In the genomic region with DNA sequence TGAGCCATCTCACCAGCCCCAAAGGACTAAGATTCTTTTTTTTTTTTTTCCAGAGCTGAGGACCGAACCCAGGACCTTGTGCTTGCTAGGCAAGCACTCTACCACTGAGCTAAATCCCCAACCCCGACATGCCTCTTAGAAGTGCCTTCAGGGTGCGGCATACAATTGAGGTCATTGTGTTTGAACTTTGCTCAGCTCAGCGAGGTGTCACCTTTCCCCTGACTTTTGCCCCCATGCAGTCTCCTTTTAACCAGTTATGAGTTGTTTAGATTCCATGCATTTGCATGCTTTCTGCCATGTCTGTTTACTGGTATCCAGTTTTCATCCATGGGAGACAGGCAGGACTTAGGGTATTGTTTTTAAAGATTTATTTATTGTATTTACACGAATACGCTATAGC, we compare ENCODE assay signal across 32 mouse cellular contexts. TPM values are rescaled to one million over a fixed set of nuclear protein-coding genes. Genes with fewer than 3 reads are reported as not detected.
A peak's percentile ranks its signal among the peaks of the same experiment; 100 is the strongest.
DNase-seq lines count a peak whose midpoint lies in the region; ATAC-seq and TF ChIP-seq lines count a peak whose summit lies in the region.
"Had no signal": no experiment of that assay in that cellular context is flagged by ENCODE, and none has a peak within 500 bp of the region (broad histone marks: within the 10 kb centered on the region; RNA-seq: fewer than 3 reads in every experiment).

No protein-coding gene starts in this region.

- H3K4me1 ChIP-seq in kidney, adult 2 months (ENCODE audit: control insufficient read depth, insufficient read depth, low read length), result peaks cover 3% of the 10 kb centered on the region; the same call in 1 of the 2 replicates
- peaks cover 3% of the 10 kb centered on the region; the same call in 1 of the 2 replicates for H3K4me1 ChIP-seq in kidney, embryonic 16.5 days (ENCODE audit: insufficient read depth, low read length)
- H3K4me1 ChIP-seq in liver, postnatal 0 days (ENCODE audit: insufficient read depth), result peaks cover 6% of the 10 kb centered on the region
- H3K4me1 ChIP-seq in liver, embryonic 11.5 days (replicated peaks; ENCODE audit: control insufficient read depth, insufficient read depth, low read length), result peaks cover 3% of the 10 kb centered on the region

- H3K36me3 ChIP-seq in kidney, adult 2 months (ENCODE audit: control insufficient read depth, insufficient read depth, low read length), result no peaks in the 10 kb centered on the region
- no peaks in the 10 kb centered on the region for H3K36me3 ChIP-seq in kidney, embryonic 16.5 days (ENCODE audit: insufficient read depth, low read length)
- no peaks in the 10 kb centered on the region for H3K36me3 ChIP-seq in liver, postnatal 0 days (replicated peaks; ENCODE audit: insufficient read depth, low read length)
- H3K36me3 ChIP-seq in liver, embryonic 11.5 days (ENCODE audit: control insufficient read depth, insufficient read depth, low read length), result no peaks in the 10 kb centered on the region
- H3K36me3 ChIP-seq: embryonic facial prominence, embryonic 10.5 days; embryonic facial prominence, embryonic 13.5 days; forebrain, embryonic 12.5 days; forebrain, embryonic 15.5 days; heart, embryonic 12.5 days; heart, embryonic 15.5 days; hindbrain, embryonic 10.5 days; hindbrain, embryonic 13.5 days had no signal

- 44% methylated on average over 6 of the region's 6 CpGs for WGBS in kidney, adult 2 months
- WGBS in kidney, embryonic 16.5 days, result 49% methylated on average over 6 of the region's 6 CpGs
- WGBS in liver, postnatal 0 days (ENCODE audit: insufficient replicate concordance), result 59% methylated on average over 6 of the region's 6 CpGs
- WGBS in liver, embryonic 11.5 days, result 65% methylated on average over 6 of the region's 6 CpGs

- no peak for TF ChIP-seq POLR2A in kidney, adult 2 months (IDR thresholded peaks at IDR 0.05; ENCODE audit: low read depth, low read length)

- no peaks in the 10 kb centered on the region for H3K27me3 ChIP-seq in kidney, adult 2 months (replicated peaks; ENCODE audit: control insufficient read depth, insufficient read depth, low read length)
- H3K27me3 ChIP-seq in kidney, embryonic 16.5 days (ENCODE audit: insufficient read depth, low read length), result no peaks in the 10 kb centered on the region; the same call in 1 of the 2 replicates
- no peaks in the 10 kb centered on the region for H3K27me3 ChIP-seq in liver, postnatal 0 days (ENCODE audit: insufficient read depth, low read length)
- no peaks in the 10 kb centered on the region for H3K27me3 ChIP-seq in liver, embryonic 11.5 days (replicated peaks; ENCODE audit: control insufficient read depth, insufficient read depth, low read length)
- H3K27me3 ChIP-seq: embryonic facial prominence, embryonic 13.5 days; forebrain, embryonic 15.5 days; heart, embryonic 15.5 days; Patski had no signal

- no peak overlapping the region for H3K27ac ChIP-seq in kidney, adult 2 months (ENCODE audit: insufficient read depth, low read depth, low read length)
- no peak overlapping the region for H3K27ac ChIP-seq in kidney, embryonic 16.5 days (ENCODE audit: low read length)
- no peak overlapping the region for H3K27ac ChIP-seq in liver, postnatal 0 days (ENCODE audit: low read depth)
- no peak overlapping the region for H3K27ac ChIP-seq in liver, embryonic 11.5 days (ENCODE audit: low read depth, low read length)
- H3K27ac ChIP-seq: embryonic facial prominence, embryonic 10.5 days; embryonic facial prominence, embryonic 13.5 days; forebrain, embryonic 12.5 days; forebrain, embryonic 15.5 days; heart, embryonic 15.5 days; hindbrain, embryonic 10.5 days; hindbrain, embryonic 13.5 days had no signal

- TF ChIP-seq EP300 in liver, postnatal 0 days (IDR thresholded peaks at IDR 0.05; ENCODE audit: low read depth), result no peak

- H3K9me3 ChIP-seq in kidney, embryonic 16.5 days (ENCODE audit: low read length), result no peaks in the 10 kb centered on the region
- H3K9me3 ChIP-seq in liver, postnatal 0 days (ENCODE audit: low read length), result no peaks in the 10 kb centered on the region
- no peaks in the 10 kb centered on the region for H3K9me3 ChIP-seq in liver, embryonic 11.5 days (ENCODE audit: control insufficient read depth, low read length)
- H3K9me3 ChIP-seq: embryonic facial prominence, embryonic 10.5 days; embryonic facial prominence, embryonic 13.5 days; forebrain, embryonic 12.5 days; forebrain, embryonic 15.5 days; heart, embryonic 12.5 days; heart, embryonic 15.5 days; hindbrain, embryonic 10.5 days; hindbrain, embryonic 13.5 days had no signal

- H3K4me2 ChIP-seq in kidney, embryonic 16.5 days (replicated peaks; ENCODE audit: low read depth, low read length), result no peak overlapping the region
- no peak overlapping the region for H3K4me2 ChIP-seq in liver, postnatal 0 days (ENCODE audit: low read depth, low read length)
- H3K4me2 ChIP-seq in liver, embryonic 11.5 days, result no peak overlapping the region
- H3K4me2 ChIP-seq: embryonic facial prominence, embryonic 13.5 days; forebrain, embryonic 12.5 days; forebrain, embryonic 15.5 days; heart, embryonic 12.5 days; heart, embryonic 15.5 days; hindbrain, embryonic 13.5 days had no signal

- ATAC-seq in kidney, embryonic 16.5 days (ENCODE audit: low FRiP score, low TSS enrichment), result no peak
- ATAC-seq in liver, postnatal 0 days, result 0 out of 2 replicates have a peak, but pooled peaks have one; percentile 9
- ATAC-seq in liver, embryonic 11.5 days (replicated peaks; ENCODE audit: low FRiP score), result no peak
- ATAC-seq: activated CD4-positive, CD25-positive, alpha-beta regulatory T cell, adult 4 months; CD4-positive, CD25-positive, alpha-beta regulatory T cell, adult 4 months; forebrain, embryonic 15.5 days; hindbrain, embryonic 16.5 days; Patski had no signal

- peak; percentile 40 for DNase-seq in kidney, adult 2 months
- DNase-seq in liver, postnatal 0 days, result no peak
- DNase-seq in liver, embryonic 11.5 days (ENCODE audit: low spot score), result no peak
- DNase-seq in R1 (ENCODE audit: low read depth, low spot score) (peak; percentile 46), MN1 (ENCODE audit: low spot score) (no peak)
- peak; percentile 39 for DNase-seq in naive thymus-derived CD4-positive, alpha-beta T cell, adult 2 months (ENCODE audit: low read depth)
- DNase-seq in testis, postnatal 10 days (ENCODE audit: low spot score), result no peak
- DNase-seq: adrenal gland, adult 8-10 months; adrenal gland, postnatal 25 days; cerebellum, adult 18-20 months; cerebellum, adult 9-10 months; cerebellum, postnatal 14 days; embryo, embryonic 11 days; gastrocnemius, postnatal 25 days; heart, adult 18-20 months; heart, postnatal 10 days; heart, postnatal 36 days had no signal

- no peak overlapping the region for H3K4me3 ChIP-seq in kidney, adult 2 months (ENCODE audit: insufficient read depth, low read depth, low read length)
- no peak overlapping the region for H3K4me3 ChIP-seq in kidney, embryonic 16.5 days (ENCODE audit: low read length)
- no peak overlapping the region for H3K4me3 ChIP-seq in liver, postnatal 0 days (ENCODE audit: low read depth, low read length)
- H3K4me3 ChIP-seq in liver, embryonic 11.5 days (ENCODE audit: low read depth, low read length), result no peak overlapping the region
- H3K4me3 ChIP-seq: embryonic facial prominence, embryonic 10.5 days; embryonic facial prominence, embryonic 13.5 days; erythroblast, embryonic 14.5 days; forebrain, embryonic 12.5 days; forebrain, embryonic 15.5 days; heart, embryonic 12.5 days; heart, embryonic 15.5 days; hindbrain, embryonic 10.5 days; hindbrain, embryonic 13.5 days had no signal

- no peak overlapping the region for H3K9ac ChIP-seq in kidney, embryonic 16.5 days (replicated peaks; ENCODE audit: low read length)
- H3K9ac ChIP-seq in liver, postnatal 0 days (replicated peaks), result no peak overlapping the region
- no peak overlapping the region for H3K9ac ChIP-seq in liver, embryonic 11.5 days (ENCODE audit: low read depth, low read length)
- H3K9ac ChIP-seq: embryonic facial prominence, embryonic 13.5 days; forebrain, embryonic 12.5 days; forebrain, embryonic 15.5 days; heart, embryonic 12.5 days; heart, embryonic 15.5 days; hindbrain, embryonic 13.5 days had no signal

- no peak for TF ChIP-seq CTCF in kidney, adult 2 months (conservative IDR thresholded peaks at IDR 0.05; ENCODE audit: insufficient read depth, insufficient read length, low read depth, low read length)
- TF ChIP-seq CTCF in liver, postnatal 0 days (IDR thresholded peaks at IDR 0.05; ENCODE audit: low read depth), result no peak

RNA-seq across cellular contexts. Expression of gene Tuba3a, which starts 17.0 kb away (rescaled TPM):
- polyA plus RNA-seq in kidney, adult 2 months (2012; rRNA removed), result 0.39 and 0.86 TPM in 2 replicates
- 0.19 and 0.65 TPM in 2 replicates for polyA plus RNA-seq in kidney, embryonic 16.5 days (2015; fragmentation: Nextera tagmentation; extraction: Ambion mirVana)
- not detected in 2 replicates for polyA plus RNA-seq in liver, postnatal 0 days (2015; fragmentation: Nextera tagmentation; extraction: Ambion mirVana)
- polyA plus RNA-seq in liver, embryonic 11.5 days (2014; fragmentation: Nextera tagmentation; extraction: Ambion mirVana), result 0.12 TPM in 1 of 2 replicates, not detected in the other
- polyA plus RNA-seq: brain, embryonic 14.5 days; erythroblast, embryonic 14.5 days; forebrain, embryonic 12.5 days; forebrain, embryonic 15.5 days; heart, embryonic 12.5 days; hindbrain, embryonic 10.5 days; hindbrain, embryonic 13.5 days; Patski had no signal

RNA-seq across cellular contexts. Expression of gene Cd27, which starts 32.0 kb away (rescaled TPM):
- polyA plus RNA-seq in kidney, adult 2 months (2012; rRNA removed), result 0.64 and 7.0 TPM in 2 replicates
- 2.1 and 2.5 TPM in 2 replicates for polyA plus RNA-seq in kidney, embryonic 16.5 days (2015; fragmentation: Nextera tagmentation; extraction: Ambion mirVana)
- polyA plus RNA-seq in liver, postnatal 0 days (2015; fragmentation: Nextera tagmentation; extraction: Ambion mirVana), result 1.1 and 2.3 TPM in 2 replicates
- 2.7 and 3.2 TPM in 2 replicates for polyA plus RNA-seq in liver, embryonic 11.5 days (2014; fragmentation: Nextera tagmentation; extraction: Ambion mirVana)

RNA-seq across cellular contexts. Expression of gene Tapbpl, which starts 37.1 kb away (rescaled TPM):
- polyA plus RNA-seq in kidney, adult 2 months (2012; rRNA removed), result 16.0 and 16.4 TPM in 2 replicates
- polyA plus RNA-seq in kidney, embryonic 16.5 days (2015; fragmentation: Nextera tagmentation; extraction: Ambion mirVana), result 7.4 and 8.2 TPM in 2 replicates
- polyA plus RNA-seq in liver, postnatal 0 days (2015; fragmentation: Nextera tagmentation; extraction: Ambion mirVana), result 14.4 and 14.7 TPM in 2 replicates
- polyA plus RNA-seq in liver, embryonic 11.5 days (2014; fragmentation: Nextera tagmentation; extraction: Ambion mirVana), result 4.0 TPM in 2 replicates

RNA-seq across cellular contexts. Expression of gene Ltbr, which starts 44.9 kb away (rescaled TPM):
- polyA plus RNA-seq in kidney, adult 2 months (2012; rRNA removed), result 97.1 and 116 TPM in 2 replicates
- 71.6 and 73.7 TPM in 2 replicates for polyA plus RNA-seq in kidney, embryonic 16.5 days (2015; fragmentation: Nextera tagmentation; extraction: Ambion mirVana)
- polyA plus RNA-seq in liver, postnatal 0 days (2015; fragmentation: Nextera tagmentation; extraction: Ambion mirVana), result 31.8 TPM in 2 replicates
- polyA plus RNA-seq in liver, embryonic 11.5 days (2014; fragmentation: Nextera tagmentation; extraction: Ambion mirVana), result 30.1 and 34.7 TPM in 2 replicates
- polyA plus RNA-seq: activated CD4-positive, CD25-positive, alpha-beta regulatory T cell, adult 4 months had no signal

RNA-seq across cellular contexts. Expression of gene Scnn1a, which starts 51.7 kb away (rescaled TPM):
- polyA plus RNA-seq in kidney, adult 2 months (2012; rRNA removed), result 83.5 and 89.5 TPM in 2 replicates
- polyA plus RNA-seq in kidney, embryonic 16.5 days (2015; fragmentation: Nextera tagmentation; extraction: Ambion mirVana), result 7.5 and 7.7 TPM in 2 replicates
- polyA plus RNA-seq in liver, postnatal 0 days (2015; fragmentation: Nextera tagmentation; extraction: Ambion mirVana), result 0.76 and 1.1 TPM in 2 replicates
- polyA plus RNA-seq in liver, embryonic 11.5 days (2014; fragmentation: Nextera tagmentation; extraction: Ambion mirVana), result 0.55 and 0.74 TPM in 2 replicates
- polyA plus RNA-seq: activated CD4-positive, CD25-positive, alpha-beta regulatory T cell, adult 4 months; CD4-positive, CD25-positive, alpha-beta regulatory T cell, adult 4 months had no signal

Comparison
In these comparisons a context has a peak if more than half of its experiments do, and no peak if none do; other contexts are left out.
1. DNase-seq: peak in kidney, adult 2 months (single experiment), R1 (single experiment) and naive thymus-derived CD4-positive, alpha-beta T cell, adult 2 months (single experiment); none in liver, postnatal 0 days (single experiment), liver, embryonic 11.5 days (single experiment), testis, postnatal 10 days (single experiment) and MN1 (single experiment).